Mouse (Mus musculus) ovary, adult 18-20 months (tissue): ENCODE results near the gene Kpna6.
A peak's percentile ranks its signal among the peaks of the same experiment; 100 is the strongest.

Source experiments
- DNase-seq: peaks from one replicate; pipeline ENCODE4 v3.0.0; 2022; ENCODE audit warnings: low spot score, mixed read lengths

Gene Kpna6

GRCm38 (mm10) chr4:129648656-129649055, 23.9 kb downstream of the Kpna6 start:
- no peak for DNase-seq

GRCm38 (mm10) chr4:129645204-129645603, 27.4 kb downstream of the Kpna6 start:
- DNase-seq, result no peak

GRCm38 (mm10) chr4:129641756-129642155, 30.8 kb downstream of the Kpna6 start:
- no peak for DNase-seq

- peak; percentile 96 for DNase-seq
These were observed 31.7 kb downstream of the Kpna6 start, which contains the start of gene Txlna for GRCm38 (mm10) chr4:129640638-129641467. Gene Txlna (minus strand): TSS chr4:129641065.

GRCm38 (mm10) chr4:129640101-129640637, 32.4 kb downstream of the Kpna6 start:
- peak; percentile 26 for DNase-seq

- no peak for DNase-seq
These were observed 33.3 kb downstream of the Kpna6 start for GRCm38 (mm10) chr4:129639221-129639620.

- no peak for DNase-seq
These were observed 38.7 kb downstream of the Kpna6 start for GRCm38 (mm10) chr4:129633852-129634251.

- DNase-seq, result no peak
These were observed 40.7 kb downstream of the Kpna6 start for GRCm38 (mm10) chr4:129631867-129632266.

GRCm38 (mm10) chr4:129630944-129631343, 41.6 kb downstream of the Kpna6 start:
- no peak for DNase-seq

GRCm38 (mm10) chr4:129626035-129626434, 46.5 kb downstream of the Kpna6 start:
- DNase-seq, result no peak

GRCm38 (mm10) chr4:129625496-129625895, 47.1 kb downstream of the Kpna6 start:
- no peak for DNase-seq

- no peak for DNase-seq
These were observed 47.6 kb downstream of the Kpna6 start for GRCm38 (mm10) chr4:129625029-129625370.

GRCm38 (mm10) chr4:129624281-129625028, 48.1 kb downstream of the Kpna6 start:
- DNase-seq, result peak; percentile 81

- DNase-seq, result peak; percentile 37
These were observed 48.9 kb downstream of the Kpna6 start, which contains the start of gene Ccdc28b for GRCm38 (mm10) chr4:129623681-129624091. Gene Ccdc28b (minus strand): TSS chr4:129623947.

- no peak for DNase-seq
These were observed 49.6 kb downstream of the Kpna6 start for GRCm38 (mm10) chr4:129622803-129623535.

- DNase-seq, result no peak
These were observed 50.3 kb downstream of the Kpna6 start for GRCm38 (mm10) chr4:129622120-129622802.

GRCm38 (mm10) chr4:129621283-129621841, 51.2 kb downstream of the Kpna6 start:
- DNase-seq, result peak; percentile 74

GRCm38 (mm10) chr4:129620419-129621282, 51.9 kb downstream of the Kpna6 start:
- DNase-seq, result no peak

GRCm38 (mm10) chr4:129618786-129619691, 53.5 kb downstream of the Kpna6 start, which contains the start of gene Iqcc:
Gene Iqcc (minus strand): TSS chr4:129619099.
- DNase-seq, result peak; percentile 93
